Mouse (Mus musculus): ENCODE results near the gene Cd276. TPM values are rescaled to one million over a fixed set of nuclear protein-coding genes. Genes with fewer than 3 reads are reported as not detected.

The Cd276 gene
- polyA plus RNA-seq, 1 experiment, result 4.8 TPM

GRCm38 (mm10) chr9:58537774-58538173 lies 17.5 kb downstream of the Cd276 start:
- Histone ChIP-seq H3K27me3 (ENCODE audit: control insufficient read depth, insufficient read depth, low read length) (no peaks in the 10 kb centered on the region), H3K36me3 (ENCODE audit: control insufficient read depth, insufficient read depth, low read length) (peaks cover 2% of the 10 kb centered on the region; the same call in 1 of the 2 replicates), H3K27ac (ENCODE audit: insufficient read depth, low read depth, low read length) (no peak overlapping the region), H3K4me3 (ENCODE audit: low read depth, low read length) (no peak overlapping the region), H3K4me1 (ENCODE audit: control insufficient read depth, insufficient read depth, insufficient read length, low read length) (peaks cover 10% of the 10 kb centered on the region)
- no peak for TF ChIP-seq POLR2A (IDR thresholded peaks at IDR 0.05; ENCODE audit: low read depth, low read length)
- no peak for TF ChIP-seq CTCF (IDR thresholded peaks at IDR 0.05; ENCODE audit: extremely low read depth, insufficient read length, insufficient replicate concordance, low read depth, low read length)
- 75% methylated on average over 3 of the region's 3 CpGs for WGBS

- TF ChIP-seq POLR2A (IDR thresholded peaks at IDR 0.05; ENCODE audit: low read depth, low read length) (no peak), CTCF (IDR thresholded peaks at IDR 0.05; ENCODE audit: extremely low read depth, insufficient read length, insufficient replicate concordance, low read depth, low read length) (peak; percentile 44; the same call in 1 of the 2 replicates)
- Histone ChIP-seq H3K36me3 (ENCODE audit: control insufficient read depth, insufficient read depth, low read length) (peaks cover 2% of the 10 kb centered on the region; the same call in 1 of the 2 replicates), H3K4me1 (ENCODE audit: control insufficient read depth, insufficient read depth, insufficient read length, low read length) (no peaks in the 10 kb centered on the region; the same call in 1 of the 2 replicates), H3K27ac (ENCODE audit: insufficient read depth, low read depth, low read length) (no peak overlapping the region), H3K4me3 (ENCODE audit: low read depth, low read length) (no peak overlapping the region), H3K27me3 (ENCODE audit: control insufficient read depth, insufficient read depth, low read length) (no peaks in the 10 kb centered on the region)
- 80% methylated on average over 20 of the region's 20 CpGs for WGBS
Observed at GRCm38 (mm10) chr9:58535447-58536134, 19.6 kb downstream of the Cd276 start.

GRCm38 (mm10) chr9:58534766-58535165 lies 20.5 kb downstream of the Cd276 start:
- Histone ChIP-seq H3K36me3 (ENCODE audit: control insufficient read depth, insufficient read depth, low read length) (peaks cover 2% of the 10 kb centered on the region; the same call in 1 of the 2 replicates), H3K27ac (ENCODE audit: insufficient read depth, low read depth, low read length) (no peak overlapping the region), H3K27me3 (ENCODE audit: control insufficient read depth, insufficient read depth, low read length) (no peaks in the 10 kb centered on the region), H3K4me3 (ENCODE audit: low read depth, low read length) (no peak overlapping the region), H3K4me1 (ENCODE audit: control insufficient read depth, insufficient read depth, insufficient read length, low read length) (no peaks in the 10 kb centered on the region; the same call in 1 of the 2 replicates)
- TF ChIP-seq POLR2A (IDR thresholded peaks at IDR 0.05; ENCODE audit: low read depth, low read length) (no peak), CTCF (IDR thresholded peaks at IDR 0.05; ENCODE audit: extremely low read depth, insufficient read length, insufficient replicate concordance, low read depth, low read length) (peak; percentile 19; the same call in 1 of the 2 replicates)
- 55% methylated on average over 1 of the region's 1 CpGs for WGBS

- H3K4me1 ChIP-seq (ENCODE audit: control insufficient read depth, insufficient read depth, insufficient read length, low read length), result no peaks in the 10 kb centered on the region; the same call in 1 of the 2 replicates
- peaks cover 2% of the 10 kb centered on the region; the same call in 1 of the 2 replicates for H3K36me3 ChIP-seq (ENCODE audit: control insufficient read depth, insufficient read depth, low read length)
- H3K27ac ChIP-seq (ENCODE audit: insufficient read depth, low read depth, low read length), result no peak overlapping the region
- no peaks in the 10 kb centered on the region for H3K27me3 ChIP-seq (ENCODE audit: control insufficient read depth, insufficient read depth, low read length)
- TF ChIP-seq POLR2A (IDR thresholded peaks at IDR 0.05; ENCODE audit: low read depth, low read length), result no peak
- TF ChIP-seq CTCF (IDR thresholded peaks at IDR 0.05; ENCODE audit: extremely low read depth, insufficient read length, insufficient replicate concordance, low read depth, low read length), result no peak
- 94% methylated on average over 6 of the region's 6 CpGs for WGBS
- H3K4me3 ChIP-seq (ENCODE audit: low read depth, low read length), result no peak overlapping the region
Observed at GRCm38 (mm10) chr9:58533322-58533721, 21.9 kb downstream of the Cd276 start.

- Histone ChIP-seq H3K4me3 (ENCODE audit: low read depth, low read length) (no peak overlapping the region), H3K27ac (ENCODE audit: insufficient read depth, low read depth, low read length) (no peak overlapping the region), H3K36me3 (ENCODE audit: control insufficient read depth, insufficient read depth, low read length) (peaks cover 2% of the 10 kb centered on the region; the same call in 1 of the 2 replicates), H3K4me1 (ENCODE audit: control insufficient read depth, insufficient read depth, insufficient read length, low read length) (no peaks in the 10 kb centered on the region; the same call in 1 of the 2 replicates), H3K27me3 (ENCODE audit: control insufficient read depth, insufficient read depth, low read length) (no peaks in the 10 kb centered on the region)
- no peak for TF ChIP-seq CTCF (IDR thresholded peaks at IDR 0.05; ENCODE audit: extremely low read depth, insufficient read length, insufficient replicate concordance, low read depth, low read length)
- no peak for TF ChIP-seq POLR2A (IDR thresholded peaks at IDR 0.05; ENCODE audit: low read depth, low read length)
- 97% methylated on average over 4 of the region's 4 CpGs for WGBS
Observed at GRCm38 (mm10) chr9:58532236-58532635, 23.0 kb downstream of the Cd276 start.

- Histone ChIP-seq H3K36me3 (ENCODE audit: control insufficient read depth, insufficient read depth, low read length) (no peaks in the 10 kb centered on the region; the same call in 1 of the 2 replicates), H3K27ac (ENCODE audit: insufficient read depth, low read depth, low read length) (no peak overlapping the region), H3K4me1 (ENCODE audit: control insufficient read depth, insufficient read depth, insufficient read length, low read length) (no peaks in the 10 kb centered on the region; the same call in 1 of the 2 replicates), H3K27me3 (ENCODE audit: control insufficient read depth, insufficient read depth, low read length) (no peaks in the 10 kb centered on the region), H3K4me3 (ENCODE audit: low read depth, low read length) (no peak overlapping the region)
- TF ChIP-seq CTCF (IDR thresholded peaks at IDR 0.05; ENCODE audit: extremely low read depth, insufficient read length, insufficient replicate concordance, low read depth, low read length), result no peak
- WGBS, result 92% methylated on average over 13 of the region's 13 CpGs
Observed at GRCm38 (mm10) chr9:58530407-58530806, 24.8 kb downstream of the Cd276 start.

- Histone ChIP-seq H3K27me3 (ENCODE audit: control insufficient read depth, insufficient read depth, low read length) (no peaks in the 10 kb centered on the region), H3K27ac (ENCODE audit: insufficient read depth, low read depth, low read length) (no peak overlapping the region), H3K36me3 (ENCODE audit: control insufficient read depth, insufficient read depth, low read length) (no peaks in the 10 kb centered on the region; the same call in 1 of the 2 replicates), H3K4me3 (ENCODE audit: low read depth, low read length) (no peak overlapping the region), H3K4me1 (ENCODE audit: control insufficient read depth, insufficient read depth, insufficient read length, low read length) (no peaks in the 10 kb centered on the region)
- 66% methylated on average over 4 of the region's 4 CpGs for WGBS
- TF ChIP-seq POLR2A (IDR thresholded peaks at IDR 0.05; ENCODE audit: low read depth, low read length) (no peak), CTCF (IDR thresholded peaks at IDR 0.05; ENCODE audit: extremely low read depth, insufficient read length, insufficient replicate concordance, low read depth, low read length) (no peak)
Observed at GRCm38 (mm10) chr9:58527841-58528240, 27.4 kb downstream of the Cd276 start.
